Mouse (Mus musculus): ENCODE measurements at regions not wholly inside any gene's neighbourhood (a gene's known extent, or its start where the extent isn't known, plus 50 kb on each side); places are given as distances from the start of the nearest gene placed in this dataset.
"Not testable (repeated sequence)": the region's sequence is repeated elsewhere in the genome, so short reads cannot be mapped to it uniquely, and the experiment has no call there.

- H3K9ac ChIP-seq (replicated peaks; ENCODE audit: low read length) = no peak overlapping the region
- 89% methylated on average over 10 of the region's 10 CpGs for WGBS
- peaks cover 5% of the 10 kb centered on the region; the same call in 1 of the 2 replicates for H3K9me3 ChIP-seq (ENCODE audit: low read length)
- no peaks in the 10 kb centered on the region for H3K27me3 ChIP-seq (ENCODE audit: insufficient read depth, low read length)
- ATAC-seq (ENCODE audit: low FRiP score, low TSS enrichment) = no peak
- no peak overlapping the region for H3K4me3 ChIP-seq (ENCODE audit: low read length)
- H3K36me3 ChIP-seq (ENCODE audit: insufficient read depth, low read length) = no peaks in the 10 kb centered on the region
- H3K4me1 ChIP-seq (ENCODE audit: insufficient read depth, low read length) = no peaks in the 10 kb centered on the region
- H3K27ac ChIP-seq (ENCODE audit: low read length) = no peak overlapping the region
- H3K4me2 ChIP-seq (replicated peaks; ENCODE audit: low read depth, low read length) = no peak overlapping the region
These were observed 190.8 kb upstream of the Phyhipl start for GRCm38 (mm10) chr10:70846281-70847168.

GRCm38 (mm10) chr10:70843848-70844247, 188.1 kb upstream of the Phyhipl start:
- Histone ChIP-seq H3K27me3 (ENCODE audit: insufficient read depth, low read length) (no peaks in the 10 kb centered on the region), H3K4me2 (replicated peaks; ENCODE audit: low read depth, low read length) (no peak overlapping the region), H3K9ac (replicated peaks; ENCODE audit: low read length) (no peak overlapping the region), H3K4me3 (ENCODE audit: low read length) (no peak overlapping the region), H3K4me1 (ENCODE audit: insufficient read depth, low read length) (no peaks in the 10 kb centered on the region), H3K27ac (ENCODE audit: low read length) (no peak overlapping the region), H3K9me3 (ENCODE audit: low read length) (peaks cover 5% of the 10 kb centered on the region; the same call in 1 of the 2 replicates), H3K36me3 (ENCODE audit: insufficient read depth, low read length) (no peaks in the 10 kb centered on the region)
- 82% methylated on average over 2 of the region's 2 CpGs for WGBS
- no peak for ATAC-seq (ENCODE audit: low FRiP score, low TSS enrichment)

GRCm38 (mm10) chr10:70842176-70842838, 186.5 kb upstream of the Phyhipl start:
- Histone ChIP-seq H3K9me3 (ENCODE audit: low read length) (peaks cover under 1% of the 10 kb centered on the region; the same call in 1 of the 2 replicates), H3K4me2 (replicated peaks; ENCODE audit: low read depth, low read length) (no peak overlapping the region), H3K9ac (replicated peaks; ENCODE audit: low read length) (no peak overlapping the region), H3K4me1 (ENCODE audit: insufficient read depth, low read length) (no peaks in the 10 kb centered on the region), H3K36me3 (ENCODE audit: insufficient read depth, low read length) (no peaks in the 10 kb centered on the region), H3K27me3 (ENCODE audit: insufficient read depth, low read length) (no peaks in the 10 kb centered on the region), H3K27ac (ENCODE audit: low read length) (no peak overlapping the region), H3K4me3 (ENCODE audit: low read length) (no peak overlapping the region)
- 90% methylated on average over 4 of the region's 4 CpGs for WGBS
- no peak for ATAC-seq (ENCODE audit: low FRiP score, low TSS enrichment)

- not testable (repeated sequence) for H3K4me3 ChIP-seq (ENCODE audit: low read length); ATAC-seq (ENCODE audit: low FRiP score, low TSS enrichment); H3K36me3 ChIP-seq (ENCODE audit: insufficient read depth, low read length); H3K27ac ChIP-seq (ENCODE audit: low read length); H3K4me1 ChIP-seq (ENCODE audit: insufficient read depth, low read length); H3K27me3 ChIP-seq (ENCODE audit: insufficient read depth, low read length); H3K9me3 ChIP-seq (ENCODE audit: low read length); H3K4me2 ChIP-seq (replicated peaks; ENCODE audit: low read depth, low read length); H3K9ac ChIP-seq (replicated peaks; ENCODE audit: low read length)
- WGBS = 97% methylated on average over 2 of the region's 2 CpGs
These were observed 185.4 kb upstream of the Phyhipl start for GRCm38 (mm10) chr10:70841179-70841578.

GRCm38 (mm10) chr10:70838147-70838546, 182.4 kb upstream of the Phyhipl start:
- Histone ChIP-seq H3K36me3 (ENCODE audit: insufficient read depth, low read length) (no peaks in the 10 kb centered on the region), H3K4me2 (replicated peaks; ENCODE audit: low read depth, low read length) (no peak overlapping the region), H3K4me1 (ENCODE audit: insufficient read depth, low read length) (no peaks in the 10 kb centered on the region), H3K9ac (replicated peaks; ENCODE audit: low read length) (no peak overlapping the region), H3K27me3 (ENCODE audit: insufficient read depth, low read length) (no peaks in the 10 kb centered on the region), H3K4me3 (ENCODE audit: low read length) (no peak overlapping the region), H3K9me3 (ENCODE audit: low read length) (peaks cover 3% of the 10 kb centered on the region; the same call in 1 of the 2 replicates), H3K27ac (ENCODE audit: low read length) (no peak overlapping the region)
- WGBS = 89% methylated on average over 4 of the region's 4 CpGs
- ATAC-seq (ENCODE audit: low FRiP score, low TSS enrichment) = no peak

GRCm38 (mm10) chr10:70837326-70837725, 181.6 kb upstream of the Phyhipl start:
- no peak overlapping the region for H3K9ac ChIP-seq (replicated peaks; ENCODE audit: low read length)
- H3K4me2 ChIP-seq (replicated peaks; ENCODE audit: low read depth, low read length) = no peak overlapping the region
- H3K27me3 ChIP-seq (ENCODE audit: insufficient read depth, low read length) = no peaks in the 10 kb centered on the region
- H3K9me3 ChIP-seq (ENCODE audit: low read length) = peaks cover 3% of the 10 kb centered on the region; the same call in 1 of the 2 replicates
- H3K4me1 ChIP-seq (ENCODE audit: insufficient read depth, low read length) = no peaks in the 10 kb centered on the region
- WGBS = 90% methylated on average over 6 of the region's 6 CpGs
- no peak overlapping the region for H3K4me3 ChIP-seq (ENCODE audit: low read length)
- H3K36me3 ChIP-seq (ENCODE audit: insufficient read depth, low read length) = no peaks in the 10 kb centered on the region
- no peak overlapping the region for H3K27ac ChIP-seq (ENCODE audit: low read length)
- ATAC-seq (ENCODE audit: low FRiP score, low TSS enrichment) = no peak

GRCm38 (mm10) chr10:70832616-70833015, 176.9 kb upstream of the Phyhipl start:
- Histone ChIP-seq H3K4me2 (replicated peaks; ENCODE audit: low read depth, low read length) (no peak overlapping the region), H3K9ac (replicated peaks; ENCODE audit: low read length) (no peak overlapping the region), H3K9me3 (ENCODE audit: low read length) (peaks cover 3% of the 10 kb centered on the region; the same call in 1 of the 2 replicates), H3K36me3 (ENCODE audit: insufficient read depth, low read length) (no peaks in the 10 kb centered on the region), H3K4me3 (ENCODE audit: low read length) (no peak overlapping the region), H3K27ac (ENCODE audit: low read length) (no peak overlapping the region), H3K4me1 (ENCODE audit: insufficient read depth, low read length) (no peaks in the 10 kb centered on the region), H3K27me3 (ENCODE audit: insufficient read depth, low read length) (no peaks in the 10 kb centered on the region)
- no peak for ATAC-seq (ENCODE audit: low FRiP score, low TSS enrichment)
- 65% methylated on average over 4 of the region's 4 CpGs for WGBS

GRCm38 (mm10) chr10:70828217-70828616, 172.5 kb upstream of the Phyhipl start:
- no peak for ATAC-seq (ENCODE audit: low FRiP score, low TSS enrichment)
- 64% methylated on average over 4 of the region's 4 CpGs for WGBS
- H3K4me2 ChIP-seq (replicated peaks; ENCODE audit: low read depth, low read length) = no peak overlapping the region
- H3K9ac ChIP-seq (replicated peaks; ENCODE audit: low read length) = no peak overlapping the region
- no peak overlapping the region for H3K4me3 ChIP-seq (ENCODE audit: low read length)
- H3K9me3 ChIP-seq (ENCODE audit: low read length) = no peaks in the 10 kb centered on the region
- H3K4me1 ChIP-seq (ENCODE audit: insufficient read depth, low read length) = no peaks in the 10 kb centered on the region
- no peak overlapping the region for H3K27ac ChIP-seq (ENCODE audit: low read length)
- H3K36me3 ChIP-seq (ENCODE audit: insufficient read depth, low read length) = no peaks in the 10 kb centered on the region
- H3K27me3 ChIP-seq (ENCODE audit: insufficient read depth, low read length) = no peaks in the 10 kb centered on the region

- H3K9ac ChIP-seq (replicated peaks; ENCODE audit: low read length); H3K9me3 ChIP-seq (ENCODE audit: low read length); H3K4me1 ChIP-seq (ENCODE audit: insufficient read depth, low read length); H3K27ac ChIP-seq (ENCODE audit: low read length); H3K36me3 ChIP-seq (ENCODE audit: insufficient read depth, low read length); H3K4me3 ChIP-seq (ENCODE audit: low read length); ATAC-seq (ENCODE audit: low FRiP score, low TSS enrichment); H3K4me2 ChIP-seq (replicated peaks; ENCODE audit: low read depth, low read length); H3K27me3 ChIP-seq (ENCODE audit: insufficient read depth, low read length): not testable (repeated sequence)
- WGBS = 91% methylated on average over 2 of the region's 2 CpGs
These were observed 171.8 kb upstream of the Phyhipl start for GRCm38 (mm10) chr10:70827522-70827921.

- Histone ChIP-seq H3K27ac (ENCODE audit: low read length) (no peak overlapping the region), H3K9ac (replicated peaks; ENCODE audit: low read length) (no peak overlapping the region), H3K4me2 (replicated peaks; ENCODE audit: low read depth, low read length) (no peak overlapping the region), H3K9me3 (ENCODE audit: low read length) (no peaks in the 10 kb centered on the region), H3K4me1 (ENCODE audit: insufficient read depth, low read length) (no peaks in the 10 kb centered on the region), H3K36me3 (ENCODE audit: insufficient read depth, low read length) (no peaks in the 10 kb centered on the region), H3K4me3 (ENCODE audit: low read length) (no peak overlapping the region), H3K27me3 (ENCODE audit: insufficient read depth, low read length) (no peaks in the 10 kb centered on the region)
- WGBS = 80% methylated on average over 7 of the region's 7 CpGs
- no peak for ATAC-seq (ENCODE audit: low FRiP score, low TSS enrichment)
These were observed 170.9 kb upstream of the Phyhipl start for GRCm38 (mm10) chr10:70826706-70827105.

Data from kidney, embryonic 16.5 days (tissue).